Mouse (Mus musculus): Measurements from ENCODE around the gene Adcy2.

The Adcy2 gene

DNA sequence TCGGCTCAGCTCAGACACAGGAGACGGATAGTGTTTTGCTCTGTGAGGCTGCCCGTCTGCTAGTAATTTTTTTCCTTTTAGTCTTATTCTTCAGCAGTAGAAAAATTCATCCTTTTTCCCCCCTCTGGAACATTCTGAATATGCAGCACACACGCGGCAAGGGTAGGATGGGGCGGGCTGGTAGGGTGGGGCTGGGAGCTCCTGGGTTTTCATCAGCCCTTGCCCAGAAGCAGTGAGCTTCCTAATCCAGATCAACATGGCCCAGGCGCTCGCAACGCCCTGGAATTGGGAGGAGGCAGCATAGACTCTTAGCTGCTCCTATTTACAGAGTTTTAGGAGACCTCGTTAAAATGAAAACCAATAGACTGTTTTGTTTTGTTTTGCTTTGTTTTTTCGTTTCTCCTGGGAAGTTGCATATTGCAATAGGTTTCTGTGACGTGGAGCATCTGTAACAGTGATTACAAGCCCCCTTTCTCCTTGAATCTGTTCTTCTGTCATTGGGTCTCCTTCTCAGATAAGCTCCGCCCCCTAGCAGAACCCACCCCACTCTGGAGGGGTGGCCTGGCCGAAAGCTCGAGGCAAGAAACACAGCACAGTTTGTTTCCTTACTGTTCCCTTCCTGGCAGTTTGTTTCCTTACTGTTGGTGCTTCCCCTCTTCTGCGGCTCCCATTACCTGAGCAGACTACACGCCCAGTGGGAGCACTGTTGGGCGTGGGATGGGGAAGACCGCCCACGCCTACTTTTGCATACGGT lies 391.5 kb downstream of the Adcy2 start:
- DNase-seq: no peak

DNA sequence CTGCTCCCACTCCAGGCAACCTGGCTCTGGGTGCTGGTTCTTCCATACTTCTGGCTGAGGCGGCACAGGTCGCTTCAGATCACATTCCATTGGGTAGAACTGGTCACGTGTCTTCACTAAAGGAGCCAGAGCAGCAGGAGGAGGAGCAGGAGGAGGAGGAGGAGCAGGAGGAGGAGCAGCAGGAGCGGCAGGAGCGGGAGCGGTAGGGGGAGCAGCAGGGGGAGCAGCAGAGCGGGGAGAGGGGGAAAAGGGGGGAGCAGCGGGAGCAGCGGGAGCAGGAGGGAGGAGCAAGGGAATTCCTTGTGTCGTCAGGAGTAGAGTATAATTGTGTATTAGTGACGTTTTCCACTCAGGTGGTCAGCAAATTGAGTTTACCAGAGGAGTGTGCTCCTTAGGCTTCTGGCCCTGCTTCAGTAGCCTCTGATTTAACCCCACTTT lies 393.6 kb downstream of the Adcy2 start:
- peak; percentile 64 to 69 for DNase-seq

DNA sequence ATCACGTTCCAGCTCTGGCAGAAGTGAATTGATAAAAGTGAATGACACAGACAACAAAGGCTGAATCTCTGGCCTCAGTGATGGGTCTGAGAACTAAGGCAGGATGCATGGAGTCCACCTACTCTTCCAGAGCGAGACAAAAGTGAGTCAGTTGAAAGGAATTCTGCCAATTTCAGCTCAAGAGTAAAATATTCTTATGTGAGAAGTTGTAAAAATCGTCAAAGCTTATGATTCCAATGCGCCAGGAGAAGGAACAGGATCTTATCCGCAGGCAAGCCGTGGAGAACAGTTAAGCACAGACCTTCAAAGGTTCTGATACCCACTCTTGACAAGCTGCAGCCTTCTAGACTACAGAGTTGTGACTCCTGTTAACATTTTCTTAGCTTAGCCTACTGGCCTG lies 396.3 kb downstream of the Adcy2 start:
- no peak for DNase-seq

DNA sequence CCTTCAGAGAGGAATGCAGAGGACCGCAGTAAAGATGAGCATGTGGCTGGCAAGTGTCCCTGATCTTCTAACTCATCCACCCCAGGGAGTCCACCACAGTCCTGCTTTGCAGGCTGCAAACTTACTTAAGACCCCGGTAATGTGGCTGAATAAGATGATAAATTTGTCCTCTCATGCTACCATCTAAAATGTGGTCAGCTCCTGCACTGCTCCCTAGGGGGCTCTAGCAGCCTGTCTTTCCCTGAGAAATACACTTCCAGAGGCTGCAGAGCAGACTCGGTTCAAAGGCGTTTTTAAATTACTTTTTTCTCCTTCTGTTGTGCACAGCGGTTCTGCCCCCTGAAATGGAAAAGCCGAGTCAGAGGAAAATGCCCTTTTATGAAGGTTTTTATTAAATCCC lies 398.2 kb downstream of the Adcy2 start:
- peak; percentile 15 to 49 for DNase-seq

DNA sequence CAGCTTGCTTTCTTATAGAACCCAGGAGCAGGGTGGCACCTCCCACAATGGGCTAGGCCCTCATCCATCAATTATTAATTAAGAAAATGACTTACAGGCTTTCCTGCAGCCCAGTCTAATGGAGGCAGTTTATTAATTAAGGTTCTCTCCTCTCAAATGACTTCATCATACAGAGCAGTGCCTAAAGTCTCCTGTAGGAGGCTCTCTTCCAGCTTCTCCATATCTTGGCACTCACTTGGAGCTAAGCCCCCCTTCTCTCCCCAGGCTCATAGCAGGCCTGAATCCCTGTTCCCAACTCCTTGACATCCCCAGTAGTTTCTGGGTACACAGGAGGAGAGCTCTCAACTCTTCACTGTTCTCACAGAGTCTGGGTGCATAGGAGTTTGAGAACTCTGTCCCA lies 400.4 kb downstream of the Adcy2 start:
- no peak for DNase-seq

DNA sequence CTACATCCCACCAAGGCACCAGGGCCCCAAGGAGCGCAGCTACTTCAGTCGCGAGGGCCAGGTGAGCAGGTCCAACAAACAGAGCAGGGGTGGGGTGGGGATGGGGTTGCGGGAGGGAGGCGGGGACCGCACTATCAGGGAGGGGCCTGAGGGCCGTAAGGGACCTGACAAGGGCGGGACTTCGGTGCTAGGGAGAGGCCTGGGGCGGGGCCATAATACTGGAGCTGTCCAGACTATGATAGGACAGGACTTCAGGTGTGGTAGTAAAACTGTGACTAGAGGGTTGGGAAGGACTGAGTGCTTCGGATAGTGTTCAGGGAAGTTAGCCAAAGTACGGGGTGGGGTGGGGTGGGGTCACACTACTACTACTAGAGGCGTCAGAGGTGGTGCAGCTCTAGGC lies 401.7 kb downstream of the Adcy2 start:
- DNase-seq: peak; percentile 11 to 38

DNA sequence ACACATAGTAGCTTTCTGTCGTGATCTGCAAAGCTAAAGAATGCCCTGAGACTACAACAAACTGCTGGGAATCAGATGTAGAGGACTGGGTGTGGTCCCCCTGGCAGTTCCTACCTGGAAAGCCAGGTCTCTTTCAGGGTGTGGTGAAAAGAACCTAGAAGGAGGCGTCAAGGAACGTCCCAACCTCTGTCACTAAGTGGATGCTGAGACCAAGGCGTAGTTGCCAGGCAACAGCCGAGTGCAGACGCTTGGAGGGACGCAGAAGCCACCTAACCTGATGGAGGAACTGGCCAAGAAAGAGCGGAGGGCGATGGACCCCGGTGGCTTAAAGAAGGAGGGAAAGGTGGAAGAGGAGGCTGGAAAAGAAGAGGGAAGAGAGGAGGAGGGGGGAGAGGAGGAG lies 402.1 kb downstream of the Adcy2 start, which contains the start of gene 1700001L19Rik:
TSS of gene 1700001L19Rik (plus strand) at position 223 of the 400 bp plus-strand sequence.
- DNase-seq: no peak

DNA sequence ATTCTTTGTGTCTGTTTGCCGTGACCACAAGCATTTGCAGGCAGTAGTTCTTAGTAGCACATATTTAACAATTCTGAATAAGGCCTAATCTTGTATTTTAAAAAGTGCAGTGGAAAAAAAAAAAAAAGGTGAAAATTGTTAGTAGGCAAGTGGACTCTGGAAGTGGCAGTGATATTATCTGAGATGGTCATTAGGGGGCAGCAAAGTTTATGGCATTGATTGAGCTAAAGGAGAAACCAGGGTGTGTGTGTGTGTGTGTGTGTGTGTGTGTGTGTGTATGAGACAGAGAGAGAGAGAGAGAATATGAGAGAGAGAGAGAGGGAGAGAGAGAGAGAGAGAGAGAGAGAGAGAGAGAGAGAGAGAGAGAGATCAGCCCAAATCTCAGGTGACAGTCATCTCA lies 405.5 kb downstream of the Adcy2 start:
- DNase-seq: peak; percentile 26 to 34

DNA sequence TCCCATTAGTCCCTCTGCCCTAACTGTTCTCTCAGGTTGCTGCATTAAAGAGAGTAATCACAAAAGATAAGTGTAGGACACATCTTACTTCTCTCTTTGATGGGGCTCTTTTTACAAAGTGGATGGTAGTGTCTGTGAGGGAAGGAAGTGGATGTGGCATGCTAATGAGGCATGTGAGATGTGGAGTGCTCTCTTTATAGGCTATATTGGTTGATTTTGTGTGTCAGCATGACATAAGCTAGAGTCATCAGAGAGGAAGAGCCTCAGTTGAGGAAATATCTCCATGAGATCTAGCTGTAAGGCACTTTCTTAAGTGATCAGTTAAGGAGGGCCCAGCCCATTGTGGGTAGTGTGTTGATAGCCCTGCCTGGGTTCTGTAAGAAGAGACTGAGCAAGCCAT lies 411.0 kb downstream of the Adcy2 start:
- DNase-seq: no peak

DNA sequence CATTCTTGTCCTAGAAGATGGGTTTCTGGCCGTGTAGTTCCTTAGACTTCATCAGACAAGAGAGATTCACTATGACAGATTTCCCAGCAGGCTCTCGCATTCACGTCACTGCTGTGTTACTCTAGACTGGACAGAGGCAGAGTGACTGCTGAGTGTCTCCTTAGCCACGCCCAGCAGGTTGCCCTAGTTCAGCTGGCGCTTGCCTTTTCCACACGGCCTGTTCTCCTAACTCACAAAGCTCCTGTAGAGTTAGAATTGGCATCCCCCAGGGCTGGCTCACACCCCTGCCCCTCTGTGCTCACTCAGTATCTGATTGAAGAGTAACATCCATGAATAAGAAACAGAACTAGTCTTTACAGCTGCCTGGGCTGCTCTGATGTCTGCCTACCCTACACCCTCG lies 413.9 kb downstream of the Adcy2 start:
- no peak for DNase-seq

DNA sequence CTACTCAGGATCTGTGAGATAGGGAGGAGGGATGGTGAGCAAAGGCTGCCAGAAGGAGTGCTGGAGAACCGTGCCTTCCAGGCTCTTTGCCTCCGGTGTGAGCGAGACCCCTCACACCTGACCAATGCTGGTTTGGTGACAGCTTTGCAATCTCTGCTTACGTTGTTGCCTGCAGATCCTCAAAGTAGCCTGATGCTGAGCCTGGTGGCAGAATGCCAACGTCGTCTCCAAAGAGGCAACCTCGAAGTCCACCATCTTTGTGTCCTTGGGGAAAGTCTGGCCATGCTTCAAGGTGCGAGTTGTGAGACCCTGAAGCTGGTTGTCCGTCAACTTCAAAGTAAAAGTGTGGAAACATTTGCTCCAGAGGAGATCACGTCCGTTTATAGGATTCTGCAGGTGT lies 415.4 kb downstream of the Adcy2 start:
- no peak for DNase-seq

DNA sequence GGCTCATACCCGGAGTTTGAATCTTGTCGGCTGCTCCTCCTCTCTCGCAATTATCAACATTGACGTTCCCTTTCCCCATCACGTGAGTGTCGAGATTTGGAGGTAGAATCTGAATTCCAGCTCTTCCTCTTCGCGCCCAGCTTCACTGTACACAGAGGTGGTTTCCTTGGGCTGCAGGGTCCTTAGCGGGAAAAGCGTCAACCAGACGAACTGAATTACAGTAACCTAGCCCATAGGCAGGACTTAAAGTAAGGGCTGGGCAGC lies 416.9 kb downstream of the Adcy2 start:
- peak in 1 of 2 experiments; percentile 4 for DNase-seq

DNA sequence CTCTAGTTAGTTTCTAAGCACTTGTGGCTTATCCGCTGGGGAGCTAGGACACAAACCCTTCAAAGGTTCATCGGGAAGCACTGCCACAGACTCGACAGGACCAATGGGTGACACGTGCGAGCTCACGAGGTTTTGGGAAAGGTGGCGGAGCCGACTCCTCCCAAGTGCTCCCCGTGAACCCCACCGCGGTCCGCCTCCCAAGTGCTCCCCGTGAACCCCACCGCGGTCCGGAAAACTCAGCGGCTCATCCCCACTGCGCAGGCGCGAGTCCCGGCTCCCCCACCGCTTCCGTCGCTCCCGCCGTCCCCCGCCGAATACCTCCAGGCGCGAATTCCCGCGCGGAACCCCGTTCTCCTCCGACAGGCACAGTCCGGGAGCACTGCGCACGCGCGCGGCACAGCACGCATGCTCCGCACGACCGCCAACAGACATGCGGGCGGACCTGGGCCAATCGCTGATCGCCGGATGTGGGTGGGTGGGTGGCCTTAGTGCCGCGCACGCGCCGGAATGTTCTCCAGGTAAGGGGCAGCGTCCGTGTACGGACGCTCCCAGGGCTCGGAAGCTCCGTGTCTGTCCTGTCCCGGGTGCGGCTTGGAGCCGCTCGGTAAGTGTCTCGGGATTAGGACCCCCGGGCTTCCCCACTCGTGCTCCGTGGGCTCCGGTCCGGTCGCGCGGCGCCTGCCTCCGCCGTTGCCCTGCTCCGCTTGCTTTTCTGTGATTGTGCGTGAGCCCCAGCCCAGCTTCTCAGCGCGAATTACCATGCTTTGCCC lies 417.4 kb downstream of the Adcy2 start, which contains the start of the genes Mtrr and Fastkd3:
TSS of gene Mtrr (minus strand) at position 403 of the 770 bp plus-strand sequence.
TSS of gene Fastkd3 (plus strand) at position 488 of the 770 bp plus-strand sequence.
- DNase-seq: peak; percentile 99 to 100

DNA sequence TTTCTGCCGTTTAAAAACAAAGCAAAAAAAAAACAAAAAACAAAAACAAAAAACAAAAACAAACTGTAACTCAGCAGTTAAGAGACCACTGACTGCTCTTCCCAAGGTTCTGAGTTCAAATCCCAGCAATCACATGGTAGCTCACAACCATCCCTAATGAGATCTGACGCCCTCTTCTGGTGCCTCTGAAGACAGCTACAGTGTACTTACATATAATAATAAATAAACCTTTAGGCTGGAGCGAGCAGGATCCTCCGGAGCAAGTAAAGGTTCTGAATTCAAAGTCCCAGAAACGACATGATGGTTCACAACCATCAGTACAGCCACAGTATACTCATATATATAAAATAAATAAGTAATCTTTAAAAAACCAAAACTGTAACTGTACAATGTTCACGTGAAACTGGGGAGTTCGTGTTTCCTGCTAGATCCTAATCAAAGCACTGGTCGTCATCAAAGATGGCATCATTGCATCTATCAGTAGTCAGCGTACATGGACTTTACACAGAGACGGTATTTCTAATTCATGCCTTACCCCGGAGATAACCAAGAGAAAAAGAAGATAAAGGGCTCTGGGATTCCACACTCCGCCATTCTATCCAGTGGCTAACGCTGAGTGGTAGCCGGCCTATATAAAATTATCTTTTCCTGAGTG lies 418.1 kb downstream of the Adcy2 start:
- no peak for DNase-seq

DNA sequence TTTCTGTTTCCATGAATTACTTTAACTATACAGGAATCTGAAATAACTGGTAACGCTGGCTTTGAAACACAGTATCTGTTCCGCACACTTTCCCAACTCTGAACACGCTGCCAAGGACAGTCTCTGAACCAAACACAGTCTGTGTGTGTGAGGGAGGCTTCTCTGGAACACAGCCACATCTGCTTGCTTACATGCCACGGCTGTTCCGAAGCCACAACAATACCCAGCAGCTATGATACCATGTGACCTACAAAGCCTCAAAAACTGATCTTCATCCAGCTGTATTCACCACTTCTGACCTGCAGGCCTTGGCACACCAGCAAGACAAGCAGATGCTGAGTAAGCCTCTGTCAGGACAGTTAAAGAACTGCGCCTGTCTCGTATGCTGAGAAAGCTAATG lies 421.4 kb downstream of the Adcy2 start:
- DNase-seq: no peak

DNA sequence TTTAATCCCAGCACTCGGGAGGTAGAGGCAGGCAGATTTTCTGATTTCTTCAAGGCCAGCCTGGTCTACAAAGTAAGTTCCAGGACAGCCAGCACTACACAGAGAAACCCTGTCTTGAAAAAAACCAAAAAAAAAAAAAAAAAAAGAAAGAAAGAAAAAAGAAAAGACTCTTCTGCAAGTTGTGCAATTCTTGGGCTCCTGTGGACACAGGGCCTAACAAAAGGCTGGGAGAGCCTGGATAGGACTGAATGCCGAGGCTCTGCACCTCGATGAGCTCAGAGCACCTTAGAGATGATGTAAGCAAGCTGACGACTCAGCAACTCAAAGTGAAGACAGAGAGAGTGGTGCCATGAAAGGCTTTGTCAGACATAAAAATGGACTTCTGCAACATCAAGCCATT lies 424.9 kb downstream of the Adcy2 start:
- DNase-seq: no peak

DNA sequence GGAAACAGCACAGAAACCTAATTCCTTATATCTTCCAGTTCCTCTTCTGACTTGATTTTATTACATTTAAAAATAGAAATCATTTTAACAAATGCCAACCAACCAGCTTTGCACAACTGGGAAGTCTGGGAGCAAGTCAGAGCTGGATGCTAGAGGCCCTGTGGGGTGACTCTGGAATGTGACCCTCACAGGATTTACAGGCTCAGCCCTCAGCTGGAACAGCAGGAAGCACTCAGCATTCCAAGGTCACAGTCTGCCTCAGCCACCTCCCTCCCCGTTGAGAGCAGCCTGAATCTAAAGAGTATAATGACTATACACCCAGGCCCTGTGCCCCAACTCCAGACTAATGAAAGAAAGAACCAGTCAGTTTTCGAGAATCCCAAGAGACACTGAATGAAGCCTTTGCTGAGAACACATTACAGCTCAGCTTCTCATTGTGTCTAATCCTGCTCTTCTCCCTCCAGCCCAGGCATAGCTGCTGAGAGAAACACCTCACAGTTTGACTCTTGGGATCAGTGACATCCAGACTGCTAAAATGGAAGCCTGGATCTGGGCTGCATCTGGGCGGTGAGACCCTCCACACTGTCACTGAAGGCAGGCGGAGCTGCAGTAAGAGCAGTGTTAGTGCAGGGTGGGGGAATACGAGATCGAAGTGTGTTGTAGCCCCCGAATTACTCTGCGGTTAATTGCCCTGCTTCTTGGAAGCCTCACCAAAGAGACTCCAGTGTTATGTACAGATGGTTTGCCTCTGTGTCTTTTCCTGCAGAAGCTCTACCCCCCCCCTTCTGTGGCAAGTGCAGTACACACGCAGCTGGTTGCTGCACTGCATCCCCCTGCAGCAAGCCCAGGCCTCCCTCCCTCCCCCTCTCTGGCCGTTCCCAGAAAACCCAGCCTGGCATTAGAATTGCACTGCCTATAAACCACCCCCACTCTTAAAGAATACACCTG lies 426.1 kb downstream of the Adcy2 start:
- peak; percentile 62 to 68 for DNase-seq

DNA sequence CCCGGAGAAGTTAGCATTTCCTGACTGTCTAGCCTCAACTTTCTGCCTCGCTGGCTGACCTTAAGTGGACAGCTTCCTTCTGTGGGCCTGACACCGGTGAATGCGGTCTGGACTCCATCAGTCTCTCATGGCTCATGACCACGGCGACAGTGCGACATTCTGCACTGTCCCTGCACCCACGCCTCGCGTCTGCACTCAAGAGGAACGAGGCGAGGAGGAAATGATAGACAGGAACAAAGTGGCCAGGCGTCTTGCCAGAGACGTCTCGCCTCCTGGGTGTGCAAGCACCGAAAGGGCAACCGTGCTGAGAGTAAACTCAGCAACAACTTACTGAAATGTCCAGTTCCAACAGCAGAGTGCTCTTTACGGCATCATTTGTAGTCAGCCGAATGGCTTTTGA lies 427.1 kb downstream of the Adcy2 start:
- DNase-seq: peak; percentile 8 to 25
